Mouse (Mus musculus): ENCODE data around the gene Rusc2.

GRCm38 (mm10) chr4:43384541-43384940 is 2.8 kb downstream of the Rusc2 start:
- TF ChIP-seq CTCF (IDR thresholded peaks at IDR 0.05; ENCODE audit: low read depth) (no peak), EP300 (IDR thresholded peaks at IDR 0.05; ENCODE audit: low read depth) (no peak)

Measured in liver, postnatal 0 days (tissue).